Mouse (Mus musculus): ENCODE data around the gene Npc1l1.
A peak's percentile ranks its signal among the peaks of the same experiment; 100 is the strongest.

Gene Npc1l1

GRCm38 (mm10) chr11:6207090-6207489 lies 22.9 kb downstream of the Npc1l1 start:
- DNase-seq (ENCODE audit: low spot score in 2 of 2), result no peak

- DNase-seq (ENCODE audit: low spot score in 2 of 2), result no peak
Observed at GRCm38 (mm10) chr11:6200570-6200969, 29.4 kb downstream of the Npc1l1 start.

GRCm38 (mm10) chr11:6200087-6200569 lies 29.8 kb downstream of the Npc1l1 start, which contains the start of gene Nudcd3:
Gene Nudcd3 (minus strand): TSS chr11:6200415.
- peak; percentile 82 to 85 for DNase-seq (ENCODE audit: low spot score in 2 of 2)

- DNase-seq (ENCODE audit: low spot score in 2 of 2), result no peak
Observed at GRCm38 (mm10) chr11:6199410-6200086, 30.4 kb downstream of the Npc1l1 start, which contains the start of gene A730071L15Rik. Gene A730071L15Rik (plus strand): TSS chr11:6200029.

GRCm38 (mm10) chr11:6198449-6198848 lies 31.5 kb downstream of the Npc1l1 start:
- DNase-seq (ENCODE audit: low spot score in 2 of 2), result no peak

GRCm38 (mm10) chr11:6196780-6197179 lies 33.2 kb downstream of the Npc1l1 start:
- DNase-seq (ENCODE audit: low spot score in 2 of 2), result no peak

- peak; percentile 66 to 68 for DNase-seq (ENCODE audit: low spot score in 2 of 2)
Observed at GRCm38 (mm10) chr11:6187878-6188277, 42.1 kb downstream of the Npc1l1 start.

- DNase-seq (ENCODE audit: low spot score in 2 of 2), result no peak
Observed at GRCm38 (mm10) chr11:6187399-6187798, 42.5 kb downstream of the Npc1l1 start.

GRCm38 (mm10) chr11:6184202-6184935 lies 45.6 kb downstream of the Npc1l1 start:
- DNase-seq (ENCODE audit: low spot score in 2 of 2), result no peak

- DNase-seq (ENCODE audit: low spot score in 2 of 2), result no peak
Observed at GRCm38 (mm10) chr11:6183246-6183645, 46.7 kb downstream of the Npc1l1 start.

GRCm38 (mm10) chr11:6180811-6181399 lies 49.0 kb downstream of the Npc1l1 start:
- no peak for DNase-seq (ENCODE audit: low spot score in 2 of 2)

GRCm38 (mm10) chr11:6179194-6179593 lies 50.7 kb downstream of the Npc1l1 start:
- no peak for DNase-seq (ENCODE audit: low spot score in 2 of 2)

GRCm38 (mm10) chr11:6178673-6179166 lies 51.2 kb downstream of the Npc1l1 start:
- no peak for DNase-seq (ENCODE audit: low spot score in 2 of 2)

GRCm38 (mm10) chr11:6177781-6178420 lies 52.0 kb downstream of the Npc1l1 start:
- no peak for DNase-seq (ENCODE audit: low spot score in 2 of 2)

- DNase-seq (ENCODE audit: low spot score in 2 of 2), result no peak
Observed at GRCm38 (mm10) chr11:6175506-6175905, 54.4 kb downstream of the Npc1l1 start.

GRCm38 (mm10) chr11:6174719-6175118 lies 55.2 kb downstream of the Npc1l1 start:
- DNase-seq (ENCODE audit: low spot score in 2 of 2), result no peak

GRCm38 (mm10) chr11:6169041-6169663 lies 60.8 kb downstream of the Npc1l1 start:
- DNase-seq (ENCODE audit: low spot score in 2 of 2), result no peak

GRCm38 (mm10) chr11:6166351-6166750 lies 63.6 kb downstream of the Npc1l1 start:
- DNase-seq (ENCODE audit: low spot score in 2 of 2), result no peak

- no peak for DNase-seq (ENCODE audit: low spot score in 2 of 2)
Observed at GRCm38 (mm10) chr11:6165391-6166081, 64.4 kb downstream of the Npc1l1 start.

GRCm38 (mm10) chr11:6164781-6165180 lies 65.2 kb downstream of the Npc1l1 start:
- no peak for DNase-seq (ENCODE audit: low spot score in 2 of 2)

GRCm38 (mm10) chr11:6163706-6164105 lies 66.2 kb downstream of the Npc1l1 start:
- no peak for DNase-seq (ENCODE audit: low spot score in 2 of 2)

Measured in urinary bladder, adult 18-20 months (tissue).